Mouse (Mus musculus) neutrophil, adult 5-6 weeks (primary cell): ENCODE data around the gene Mta1. TPM values are rescaled to one million over a fixed set of nuclear protein-coding genes. Genes with fewer than 3 reads are reported as not detected.
A peak's percentile ranks its signal among the peaks of the same experiment; 100 is the strongest.

ENCODE experiments used
- ATAC-seq: fragments of 151-379, 151-347 bp; 2 replicates; pipeline ENCODE4 v1.8.0; 2017; ENCODE audit warnings: mild to moderate bottlenecking, moderate TSS enrichment; ENCODE audit not compliant: insufficient number of reproducible peaks, poor library complexity, low FRiP score, severe bottlenecking; ENCODE audit errors: extremely low read depth
- total RNA-seq: library from RNA; stranded (forward); fragments of 200-1000 nt; gene quantifications from 2 replicates; pipeline ENCODE4 v1.2.3, GENCODE M21; 2017

The Mta1 gene
- total RNA-seq, 1 experiment from 2014 or later: 17.7 TPM

GRCm38 (mm10) chr12:113130732-113131131 is 32.7 kb downstream of the Mta1 start:
- ATAC-seq: no peak

DNA sequence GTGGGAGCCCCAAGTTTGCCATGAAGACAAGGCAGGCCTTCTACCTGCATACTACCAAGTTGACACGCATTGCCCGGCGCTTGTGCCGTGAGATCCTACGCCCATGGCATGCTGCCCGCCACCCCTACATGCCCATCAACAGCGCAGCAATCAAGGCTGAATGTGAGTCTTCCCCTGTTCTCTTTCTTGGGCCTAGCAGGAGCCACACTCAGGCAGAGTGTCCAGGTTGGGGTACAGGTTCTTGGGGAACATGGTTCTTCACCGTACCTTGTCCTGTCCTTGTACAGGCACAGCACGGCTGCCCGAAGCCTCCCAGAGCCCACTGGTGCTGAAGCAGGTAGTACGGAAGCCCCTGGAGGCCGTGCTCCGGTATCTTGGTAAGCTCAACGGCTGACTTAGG is 33.5 kb downstream of the Mta1 start:
- ATAC-seq: no peak

DNA sequence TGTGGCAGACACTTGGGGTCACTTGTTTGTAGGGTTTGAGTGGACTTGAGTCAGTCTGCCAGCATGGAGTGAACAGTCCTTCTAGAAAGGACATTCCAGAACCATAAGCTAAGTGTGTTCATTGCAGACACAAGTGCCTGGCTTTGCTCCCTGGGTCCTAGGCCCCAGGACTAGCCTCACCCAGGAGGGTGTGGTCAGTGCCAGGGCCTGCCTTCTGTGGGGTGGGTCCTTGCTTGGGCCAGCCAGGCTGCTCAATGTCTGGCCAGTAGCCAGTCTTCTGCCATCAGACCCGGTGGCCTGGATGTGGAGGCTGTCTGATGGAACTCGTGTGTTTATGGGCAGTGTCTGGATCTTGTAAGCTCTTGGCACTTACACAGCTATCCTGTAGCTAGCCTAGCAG is 34.5 kb downstream of the Mta1 start:
- no peak for ATAC-seq

- ATAC-seq: no peak
Measured at GRCm38 (mm10) chr12:113133260-113133659, 35.2 kb downstream of the Mta1 start.

- no peak for ATAC-seq
Measured at GRCm38 (mm10) chr12:113133861-113134403, 35.9 kb downstream of the Mta1 start.

GRCm38 (mm10) chr12:113134502-113134901 is 36.4 kb downstream of the Mta1 start:
- no peak for ATAC-seq

DNA sequence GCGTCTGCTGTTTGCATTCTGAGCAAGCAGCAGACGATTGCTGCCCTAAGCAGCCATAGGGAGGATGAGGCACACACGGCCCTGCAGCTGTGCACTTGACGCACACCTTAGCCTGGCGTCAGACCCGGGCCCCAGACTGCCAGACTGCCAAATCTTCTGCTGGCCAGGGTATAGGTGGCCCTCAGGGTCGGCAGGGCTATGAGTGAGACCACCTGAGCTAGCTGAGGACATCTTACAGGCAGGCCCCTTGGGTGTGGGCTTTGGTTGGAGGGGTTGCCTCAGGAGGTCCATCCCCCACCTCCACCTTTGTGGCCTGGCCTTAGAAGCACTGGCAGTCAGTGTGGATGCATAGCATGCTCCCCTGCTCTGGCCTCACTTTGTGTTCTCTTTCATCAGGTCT is 37.3 kb downstream of the Mta1 start:
- ATAC-seq: no peak

GRCm38 (mm10) chr12:113136492-113137020 is 38.5 kb downstream of the Mta1 start:
- no peak for ATAC-seq

DNA sequence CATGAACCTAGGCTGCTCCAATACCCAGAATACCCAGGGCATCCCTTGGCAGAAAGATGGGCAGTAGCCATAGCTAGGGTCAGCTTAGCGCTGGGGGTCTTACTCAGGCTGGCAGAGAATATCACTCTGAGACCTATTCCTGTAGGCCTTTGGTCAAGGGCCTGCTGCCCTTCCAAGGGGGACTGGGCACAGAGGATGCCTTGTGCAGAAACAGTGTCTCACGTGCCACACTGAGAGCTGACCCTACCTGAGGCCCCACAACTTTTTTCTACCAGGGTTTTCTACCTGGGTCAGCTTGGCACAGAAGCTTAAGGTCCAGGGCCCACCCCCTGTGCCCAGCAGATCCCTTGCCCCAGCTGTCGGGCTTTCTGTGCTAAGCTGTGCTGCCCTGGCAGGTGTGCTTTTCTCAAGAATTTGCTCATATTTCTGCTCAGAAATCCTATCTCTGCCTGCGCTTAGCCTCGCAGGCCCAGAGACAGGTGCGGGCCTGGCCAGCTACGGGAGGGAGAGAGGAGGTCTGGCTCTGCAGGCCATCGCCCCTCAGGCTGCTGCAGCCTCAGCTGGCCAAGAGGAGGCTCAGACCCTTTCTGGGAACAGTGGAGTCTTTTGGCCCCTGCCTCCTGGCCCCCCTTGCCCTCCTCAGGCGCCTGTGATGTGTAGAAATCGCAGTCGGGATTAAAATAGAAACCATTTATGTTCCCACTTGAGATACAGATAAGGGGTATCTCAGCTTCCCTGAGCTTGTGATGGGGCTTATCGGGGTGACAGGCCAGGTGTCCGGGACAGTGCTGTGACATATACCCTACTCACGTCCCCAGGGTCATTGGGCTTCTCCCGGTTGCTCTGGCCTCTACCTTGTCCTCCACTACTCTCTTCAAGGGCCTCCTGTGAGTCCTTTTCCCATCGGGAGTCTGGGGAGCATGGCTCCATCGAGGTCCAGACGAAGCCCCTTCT is 39.5 kb downstream of the Mta1 start:
- ATAC-seq: no peak

DNA sequence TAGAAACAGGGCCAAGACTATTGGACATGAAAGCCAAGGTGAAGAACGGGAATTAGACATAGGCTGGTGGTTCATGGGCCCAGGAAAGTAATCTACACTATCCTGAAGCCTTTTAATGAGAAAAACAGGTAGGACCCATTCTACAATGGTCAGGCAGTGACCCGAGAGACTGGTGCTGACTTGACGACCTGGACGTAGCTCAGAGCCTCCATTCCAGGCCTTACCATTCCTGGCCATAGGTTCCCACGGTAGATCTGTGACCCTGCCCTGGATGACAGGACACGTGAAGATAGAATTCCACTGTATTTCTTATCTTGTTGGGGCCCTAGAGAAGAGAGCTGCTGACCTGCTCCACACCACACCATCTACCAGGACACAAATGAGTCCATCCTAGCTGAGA is 40.2 kb downstream of the Mta1 start:
- ATAC-seq: no peak

DNA sequence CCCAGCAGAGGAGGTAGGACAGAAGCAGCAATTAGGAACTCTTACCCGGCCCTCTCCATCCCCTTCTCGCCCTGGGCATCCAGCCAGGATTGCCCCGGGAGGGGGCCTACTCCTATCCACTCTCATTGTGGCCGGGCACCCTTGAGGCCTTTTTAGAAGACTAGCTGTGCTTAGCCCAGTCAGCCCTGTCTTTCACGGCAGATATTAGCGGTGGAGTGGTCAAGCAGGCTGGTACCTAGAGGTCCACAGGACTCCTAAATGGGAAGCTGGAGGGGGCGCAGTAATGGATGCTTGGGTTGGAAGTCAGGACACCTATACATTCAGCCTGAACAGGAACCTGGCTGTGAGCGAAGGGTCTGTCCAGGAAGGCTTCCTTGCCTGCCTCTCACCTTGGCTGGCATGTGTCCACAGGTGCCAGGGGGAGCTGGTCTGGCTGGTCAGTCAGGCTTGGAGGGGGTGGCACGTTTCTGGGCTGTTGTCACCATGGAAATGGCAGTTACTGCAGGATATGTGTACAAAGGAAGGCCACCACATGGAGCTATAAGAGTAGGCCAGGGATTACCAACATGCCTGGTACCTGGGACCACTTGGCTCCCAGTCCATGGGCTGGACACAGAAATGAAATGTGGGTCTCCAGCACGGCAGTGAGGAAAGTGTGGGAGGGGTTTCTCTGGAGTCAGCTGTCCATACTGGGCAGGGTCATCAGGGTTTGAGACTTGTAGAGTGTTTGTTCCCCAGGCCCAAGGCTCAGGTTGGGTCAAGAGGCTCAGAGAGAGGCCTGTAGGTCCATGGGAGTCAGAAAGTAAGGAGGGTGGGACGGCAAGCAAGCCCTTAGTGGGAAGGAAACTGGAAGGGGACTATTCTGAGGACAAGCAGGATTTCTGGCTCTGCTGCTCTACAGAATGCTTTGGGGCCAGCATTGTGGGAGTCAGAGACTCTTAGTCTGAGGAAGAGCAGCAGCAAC is 41.1 kb downstream of the Mta1 start:
- no peak for ATAC-seq

DNA sequence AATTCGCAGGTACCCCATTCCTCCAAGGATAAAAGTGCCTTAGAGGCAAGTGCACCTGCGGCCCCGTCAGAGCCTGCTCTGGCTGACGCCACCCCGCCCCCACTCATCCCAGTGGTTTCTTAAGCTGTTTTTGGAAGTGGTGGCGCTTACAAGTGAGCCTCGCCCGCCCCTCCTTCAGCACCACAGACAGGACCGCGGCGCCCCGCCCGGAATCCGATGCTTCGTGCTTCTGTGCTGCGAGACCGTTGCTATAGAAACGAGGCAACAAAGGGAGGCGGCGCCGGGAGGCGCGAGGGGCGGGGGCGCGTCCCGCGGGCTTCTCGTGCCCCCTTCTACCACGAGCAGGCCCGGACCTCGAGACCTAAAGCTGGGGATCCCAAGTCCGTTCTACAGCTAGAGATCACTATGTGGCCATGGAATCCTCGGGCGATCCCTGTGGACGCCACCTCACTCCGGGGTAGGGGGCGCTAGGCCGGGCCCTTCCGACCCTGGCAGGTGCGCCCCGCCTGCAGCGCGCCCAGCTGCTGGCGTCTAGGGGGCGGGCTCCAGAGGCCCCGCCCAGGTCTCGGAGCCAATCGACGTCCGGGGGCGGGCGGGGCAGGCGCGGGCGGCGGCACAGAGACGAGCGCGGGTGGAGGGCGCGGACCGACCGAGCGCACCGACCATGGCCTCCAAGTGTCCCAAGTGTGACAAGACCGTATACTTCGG is 42.0 kb downstream of the Mta1 start, which contains the start of gene Crip2:
Crip2 (plus strand) TSS at position 329 of the 708 bp plus-strand sequence.
- ATAC-seq: peak; percentile 57

- ATAC-seq: no peak
Measured at GRCm38 (mm10) chr12:113140616-113141411, 42.7 kb downstream of the Mta1 start.

DNA sequence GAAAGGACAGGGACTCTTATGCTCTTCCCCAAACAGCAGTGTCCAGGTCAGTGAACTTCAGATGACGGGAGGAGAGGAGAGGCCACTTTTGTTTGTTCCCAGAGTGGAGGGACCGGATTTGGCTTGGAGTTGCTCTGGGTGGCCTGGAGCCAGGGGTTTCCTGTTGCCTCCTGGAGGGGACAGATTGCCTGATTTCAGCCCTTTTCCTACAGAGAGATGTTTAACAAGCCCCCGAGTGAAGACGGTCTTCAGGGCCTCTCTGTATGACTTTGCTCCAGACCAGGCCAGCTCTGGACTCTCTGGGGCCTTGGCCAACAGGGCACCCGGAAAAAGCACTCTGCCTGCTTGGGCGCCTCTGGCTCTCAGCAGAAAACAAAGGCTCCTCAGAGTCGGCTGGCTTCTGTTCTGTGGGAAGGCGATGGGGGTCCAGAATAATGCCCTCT is 43.5 kb downstream of the Mta1 start:
- no peak for ATAC-seq

DNA sequence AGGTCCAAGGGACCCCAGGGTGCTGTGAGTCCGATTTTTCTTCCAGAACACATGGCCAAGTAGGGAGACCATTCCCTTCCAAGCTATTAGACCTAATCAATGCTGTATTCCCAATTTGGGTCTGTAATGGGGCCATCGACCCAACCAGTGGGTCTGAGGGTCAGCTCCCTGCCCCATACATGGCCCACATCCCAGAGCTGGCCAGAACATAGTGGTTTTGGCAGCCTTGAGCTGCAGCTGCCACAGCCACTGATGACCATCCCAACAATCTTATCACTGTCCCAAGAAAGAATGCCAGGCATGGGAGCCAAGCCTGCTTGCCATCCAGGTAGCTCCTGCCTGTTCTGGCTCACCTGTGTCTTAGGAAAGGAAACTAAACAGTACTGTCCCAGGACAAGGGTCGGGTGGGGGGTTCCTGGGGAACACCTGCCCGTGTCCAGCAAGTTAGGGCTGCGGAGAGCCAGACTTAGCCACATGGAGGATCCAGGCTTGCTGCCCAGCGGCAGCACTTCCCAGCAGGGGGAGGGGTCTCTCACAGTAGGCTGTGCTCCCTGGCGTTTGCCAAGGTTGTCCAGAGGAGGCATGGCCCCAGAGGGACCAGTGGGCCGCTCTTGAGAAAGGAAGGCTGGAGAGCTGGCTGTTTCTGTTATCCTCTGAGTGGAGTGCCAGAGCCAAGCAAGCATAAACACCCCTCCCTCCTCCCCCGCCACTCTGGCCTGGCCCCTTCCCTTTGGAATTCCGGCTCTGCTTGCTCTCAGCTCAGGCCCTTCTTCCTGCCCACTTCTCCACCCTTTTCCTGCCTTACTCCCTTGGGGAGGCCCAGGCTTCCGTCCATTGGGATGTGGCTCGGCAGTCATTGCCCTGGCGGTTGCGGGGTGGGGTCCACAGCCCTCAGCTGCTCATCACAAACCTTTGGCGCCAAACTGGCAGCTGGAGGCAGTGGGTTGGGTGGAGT is 44.2 kb downstream of the Mta1 start:
- no peak for ATAC-seq

DNA sequence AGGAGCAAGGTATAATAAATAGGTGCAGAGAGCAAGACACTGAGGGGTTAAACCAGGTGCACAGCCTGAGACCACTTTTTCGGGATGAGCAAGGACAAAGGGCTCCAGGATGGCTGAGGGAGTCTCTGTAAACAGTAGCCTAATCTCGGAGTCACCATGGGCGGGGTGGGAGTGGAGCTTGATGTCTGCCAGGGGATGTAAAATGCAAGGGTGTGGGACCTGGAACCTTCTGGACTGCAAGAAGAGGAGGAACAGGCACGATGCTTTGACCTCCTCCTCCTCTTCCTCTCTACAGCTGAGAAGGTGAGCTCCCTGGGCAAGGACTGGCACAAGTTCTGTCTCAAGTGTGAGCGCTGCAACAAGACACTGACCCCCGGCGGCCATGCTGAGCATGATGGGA is 45.1 kb downstream of the Mta1 start:
- ATAC-seq: no peak
